Mouse (Mus musculus): ENCODE results near the gene Fbxo8.

- TF ChIP-seq JUND (conservative IDR thresholded peaks at IDR 0.05; ENCODE audit: low read depth, low read length) (no peak), CTCF (conservative IDR thresholded peaks at IDR 0.05 in 1 of 2, IDR thresholded peaks at IDR 0.05 in 1 of 2; ENCODE audit: low read depth in 2 of 2, low read length in 2 of 2) (no peak), MXI1 (IDR thresholded peaks at IDR 0.05; ENCODE audit: low read depth, low read length) (no peak)
Observed at GRCm38 (mm10) chr8:56564399-56565047, 13.6 kb downstream of the Fbxo8 start.
